Mouse (Mus musculus): ENCODE results near the gene Cdkn1b. TPM values are rescaled to one million over a fixed set of nuclear protein-coding genes. Genes with fewer than 3 reads are reported as not detected.

Gene Cdkn1b
- polyA plus RNA-seq, 1 experiment from 2014 or later: 12.0 TPM

GRCm38 (mm10) chr6:134903368-134903767 is 16.8 kb upstream of the Cdkn1b start:
- WGBS: 93% methylated on average over 3 of the region's 4 CpGs
- TF ChIP-seq CTCF (IDR thresholded peaks at IDR 0.05; ENCODE audit: low read depth): no peak
- Histone ChIP-seq H3K9me3 (ENCODE audit: low read depth, low read length) (no peaks in the 10 kb centered on the region), H3K27me3 (ENCODE audit: insufficient read depth, low read length) (no peaks in the 10 kb centered on the region), H3K4me3 (ENCODE audit: low read depth, low read length) (no peak overlapping the region), H3K27ac (ENCODE audit: low read depth) (no peak overlapping the region), H3K9ac (no peak overlapping the region), H3K4me2 (no peak overlapping the region), H3K4me1 (ENCODE audit: insufficient read depth) (no peaks in the 10 kb centered on the region; the same call in 1 of the 2 replicates), H3K36me3 (ENCODE audit: insufficient read depth) (no peaks in the 10 kb centered on the region)
- DNase-seq: no peak
- no peak for ATAC-seq (ENCODE audit: insufficient read depth)

- WGBS: 89% methylated on average over 10 of the region's 10 CpGs
Observed at GRCm38 (mm10) chr6:134903891-134904884, 16.0 kb upstream of the Cdkn1b start.

GRCm38 (mm10) chr6:134905811-134906210 is 14.4 kb upstream of the Cdkn1b start:
- no peak for TF ChIP-seq CTCF (IDR thresholded peaks at IDR 0.05; ENCODE audit: low read depth)
- H3K36me3 ChIP-seq (ENCODE audit: insufficient read depth): no peaks in the 10 kb centered on the region
- H3K9ac ChIP-seq: no peak overlapping the region
- no peak for ATAC-seq (ENCODE audit: insufficient read depth)
- no peak overlapping the region for H3K4me3 ChIP-seq (ENCODE audit: low read depth, low read length)
- no peak overlapping the region for H3K27ac ChIP-seq (ENCODE audit: low read depth)
- H3K9me3 ChIP-seq (ENCODE audit: low read depth, low read length): no peaks in the 10 kb centered on the region
- H3K4me2 ChIP-seq: no peak overlapping the region
- DNase-seq: no peak
- no peaks in the 10 kb centered on the region for H3K4me1 ChIP-seq (ENCODE audit: insufficient read depth)
- H3K27me3 ChIP-seq (ENCODE audit: insufficient read depth, low read length): no peaks in the 10 kb centered on the region
- 85% methylated on average over 1 of the region's 1 CpGs for WGBS

More at GRCm38 (mm10) chr6:134903891-134904884, 16.0 kb upstream of the Cdkn1b start:
- no peaks in the 10 kb centered on the region for H3K36me3 ChIP-seq (ENCODE audit: insufficient read depth)
- no peak overlapping the region for H3K9ac ChIP-seq
- H3K9me3 ChIP-seq (ENCODE audit: low read depth, low read length): no peaks in the 10 kb centered on the region
- H3K4me2 ChIP-seq: no peak overlapping the region
- no peak overlapping the region for H3K4me3 ChIP-seq (ENCODE audit: low read depth, low read length)
- H3K27ac ChIP-seq (ENCODE audit: low read depth): no peak overlapping the region
- H3K27me3 ChIP-seq (ENCODE audit: insufficient read depth, low read length): no peaks in the 10 kb centered on the region
- ATAC-seq (ENCODE audit: insufficient read depth) (no peak), DNase-seq (no peak)
- TF ChIP-seq CTCF (IDR thresholded peaks at IDR 0.05; ENCODE audit: low read depth): no peak
- H3K4me1 ChIP-seq (ENCODE audit: insufficient read depth): no peaks in the 10 kb centered on the region; the same call in 1 of the 2 replicates

- DNase-seq: no peak
- no peaks in the 10 kb centered on the region for H3K36me3 ChIP-seq (ENCODE audit: insufficient read depth)
- no peaks in the 10 kb centered on the region for H3K27me3 ChIP-seq (ENCODE audit: insufficient read depth, low read length)
- peaks cover 5% of the 10 kb centered on the region for H3K4me1 ChIP-seq (ENCODE audit: insufficient read depth)
- H3K27ac ChIP-seq (ENCODE audit: low read depth): no peak overlapping the region
- H3K4me3 ChIP-seq (ENCODE audit: low read depth, low read length): no peak overlapping the region
- WGBS: 85% methylated on average over 5 of the region's 5 CpGs
- H3K9ac ChIP-seq: no peak overlapping the region
- H3K9me3 ChIP-seq (ENCODE audit: low read depth, low read length): no peaks in the 10 kb centered on the region
- TF ChIP-seq CTCF (IDR thresholded peaks at IDR 0.05; ENCODE audit: low read depth): no peak
- H3K4me2 ChIP-seq: no peak overlapping the region
- ATAC-seq (ENCODE audit: insufficient read depth): no peak
Observed at GRCm38 (mm10) chr6:134914523-134914922, 5.7 kb upstream of the Cdkn1b start.

GRCm38 (mm10) chr6:134916641-134917040 is 3.6 kb upstream of the Cdkn1b start:
- no peak for TF ChIP-seq CTCF (IDR thresholded peaks at IDR 0.05; ENCODE audit: low read depth)
- no peak for ATAC-seq (ENCODE audit: insufficient read depth)
- H3K27ac ChIP-seq (ENCODE audit: low read depth): peak overlapping the region; percentile 40; the same call in 1 of the 2 replicates
- peak overlapping the region; percentile 32 for H3K9ac ChIP-seq
- H3K4me1 ChIP-seq (ENCODE audit: insufficient read depth): peaks cover 5% of the 10 kb centered on the region
- peak; percentile 39 for DNase-seq
- peak overlapping the region; percentile 88 for H3K4me2 ChIP-seq
- no peaks in the 10 kb centered on the region for H3K9me3 ChIP-seq (ENCODE audit: low read depth, low read length)
- 0% methylated on average over 11 of the region's 11 CpGs for WGBS
- H3K36me3 ChIP-seq (ENCODE audit: insufficient read depth): no peaks in the 10 kb centered on the region
- peak overlapping the region; percentile 45 for H3K4me3 ChIP-seq (ENCODE audit: low read depth, low read length)
- H3K27me3 ChIP-seq (ENCODE audit: insufficient read depth, low read length): no peaks in the 10 kb centered on the region

GRCm38 (mm10) chr6:134917087-134917486 is 3.1 kb upstream of the Cdkn1b start:
- Histone ChIP-seq H3K27me3 (ENCODE audit: insufficient read depth, low read length) (no peaks in the 10 kb centered on the region), H3K36me3 (ENCODE audit: insufficient read depth) (0 out of 2 replicates have a peak, but pooled peaks cover 2% of the 10 kb centered on the region), H3K9ac (peak overlapping the region; percentile 32), H3K9me3 (ENCODE audit: low read depth, low read length) (no peaks in the 10 kb centered on the region), H3K4me3 (ENCODE audit: low read depth, low read length) (peak overlapping the region; percentile 45), H3K4me2 (peak overlapping the region; percentile 88), H3K4me1 (ENCODE audit: insufficient read depth) (peaks cover 5% of the 10 kb centered on the region), H3K27ac (ENCODE audit: low read depth) (no peak overlapping the region; the same call in 1 of the 2 replicates)
- no peak for TF ChIP-seq CTCF (IDR thresholded peaks at IDR 0.05; ENCODE audit: low read depth)
- ATAC-seq (ENCODE audit: insufficient read depth) (no peak), DNase-seq (peak; percentile 80)
- WGBS: 2% methylated on average over 11 of the region's 11 CpGs

- no peaks in the 10 kb centered on the region for H3K9me3 ChIP-seq (ENCODE audit: low read depth, low read length)
- ATAC-seq (ENCODE audit: insufficient read depth) (no peak), DNase-seq (no peak)
- H3K4me1 ChIP-seq (ENCODE audit: insufficient read depth): peaks cover 9% of the 10 kb centered on the region
- no peak overlapping the region for H3K27ac ChIP-seq (ENCODE audit: low read depth)
- no peak overlapping the region for H3K4me2 ChIP-seq
- no peak overlapping the region for H3K9ac ChIP-seq
- WGBS: 94% methylated on average over 10 of the region's 10 CpGs
- no peaks in the 10 kb centered on the region for H3K27me3 ChIP-seq (ENCODE audit: insufficient read depth, low read length)
- TF ChIP-seq CTCF (IDR thresholded peaks at IDR 0.05; ENCODE audit: low read depth): no peak
- no peak overlapping the region for H3K4me3 ChIP-seq (ENCODE audit: low read depth, low read length)
- H3K36me3 ChIP-seq (ENCODE audit: insufficient read depth): peaks cover 13% of the 10 kb centered on the region
Observed at GRCm38 (mm10) chr6:134918769-134919168, 1.4 kb upstream of the Cdkn1b start.
